Mouse (Mus musculus): ENCODE data around the gene Syk. TPM values are rescaled to one million over a fixed set of nuclear protein-coding genes. Genes with fewer than 3 reads are reported as not detected.

Gene Syk
- total RNA-seq, 1 experiment from 2014 or later: 5.7 TPM

DNA sequence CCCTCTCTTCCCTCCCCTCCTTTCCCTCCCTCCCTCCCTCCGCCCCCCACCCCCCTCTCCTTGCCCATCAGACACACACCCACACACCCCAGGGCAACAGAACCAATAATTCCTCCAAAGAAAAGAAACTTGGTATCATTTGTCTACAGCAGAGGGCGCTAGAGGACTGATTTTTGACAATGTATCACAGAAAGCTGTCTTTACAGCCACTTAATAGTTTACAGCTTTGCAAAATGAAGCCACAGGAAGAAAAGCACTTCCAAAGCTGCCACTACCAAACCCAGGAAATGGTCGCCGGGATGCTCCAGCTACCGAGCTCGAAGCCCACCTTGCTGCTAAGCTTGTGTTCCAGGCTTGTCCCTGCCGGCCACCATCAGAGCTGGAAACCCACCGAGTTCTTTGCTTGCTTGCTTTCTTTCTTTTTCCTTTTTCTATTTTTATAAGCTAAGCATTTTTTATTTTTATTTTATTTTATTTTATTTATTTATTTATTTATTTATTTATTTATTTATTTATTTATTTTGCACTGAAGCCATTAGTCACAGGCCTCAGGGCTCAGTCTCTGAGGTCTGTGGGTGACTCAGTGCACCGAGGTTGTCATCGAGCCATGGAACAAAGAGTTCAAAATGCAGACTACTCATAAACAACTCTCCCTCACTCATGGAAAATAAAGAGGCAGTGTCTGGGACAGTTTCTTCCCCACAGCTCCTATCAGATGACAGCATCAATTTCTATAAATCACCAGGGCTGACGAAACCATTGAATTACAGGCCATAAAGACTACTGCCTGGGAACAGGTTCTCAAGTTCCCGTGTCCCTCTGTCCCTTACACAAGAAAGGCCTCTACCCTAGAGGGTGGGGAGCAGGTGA, 68.6 kb downstream of the Syk start:
- DNase-seq: peak; percentile 72

DNA sequence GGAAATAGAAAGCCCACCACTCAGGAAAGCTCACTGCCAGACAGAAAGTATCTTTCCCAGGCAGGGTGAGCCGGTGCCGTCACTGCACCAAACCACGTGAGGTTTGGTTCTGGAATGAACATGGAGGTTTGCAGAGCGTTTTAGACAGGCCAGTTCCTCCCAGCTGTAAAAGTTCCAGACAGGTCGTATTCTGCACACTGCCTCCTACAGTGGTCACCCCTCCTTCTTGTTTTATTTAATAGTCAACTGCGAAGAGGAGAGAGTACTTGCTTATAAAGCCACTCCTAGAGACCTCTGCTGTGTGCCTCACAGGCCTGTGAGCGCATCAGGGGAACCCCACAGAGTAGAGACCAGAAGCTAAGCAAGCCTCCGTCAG, 69.3 kb downstream of the Syk start:
- no peak for DNase-seq

DNA sequence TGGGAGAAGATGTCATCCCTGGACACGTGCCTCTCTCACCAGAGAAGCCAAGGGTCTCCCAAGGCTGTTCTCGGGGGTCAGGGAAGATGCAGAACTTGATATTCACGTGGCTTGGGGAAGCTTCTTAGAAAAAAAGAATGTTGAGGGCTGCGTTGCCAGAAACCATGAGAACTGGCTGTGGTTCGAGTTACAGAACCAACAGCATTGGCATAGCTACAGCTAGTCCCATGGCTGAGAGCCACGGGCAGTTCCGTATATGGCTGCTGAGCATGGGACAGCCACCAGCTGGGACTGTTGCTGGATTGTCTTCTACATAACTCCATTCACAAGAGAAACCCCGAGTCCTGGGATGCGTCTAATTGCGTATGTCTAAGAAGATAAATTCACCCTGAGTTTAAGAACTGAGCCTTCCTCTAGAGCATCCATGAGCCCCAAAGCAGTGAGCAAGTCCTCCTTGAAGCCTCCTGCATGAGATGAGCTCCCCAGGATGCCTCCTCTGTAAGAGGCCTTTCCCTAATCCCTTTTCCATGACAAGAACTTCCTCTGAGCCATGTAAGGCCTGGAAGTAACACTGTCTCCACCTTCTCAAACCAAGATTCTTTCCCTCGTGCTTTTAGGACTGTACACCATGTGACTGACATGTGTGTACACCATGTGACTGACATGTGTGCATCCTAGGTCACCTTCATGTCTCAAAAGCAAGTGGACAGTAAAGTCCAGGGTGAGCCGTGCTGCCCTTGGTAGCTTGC, 71.3 kb downstream of the Syk start:
- DNase-seq: no peak

DNA sequence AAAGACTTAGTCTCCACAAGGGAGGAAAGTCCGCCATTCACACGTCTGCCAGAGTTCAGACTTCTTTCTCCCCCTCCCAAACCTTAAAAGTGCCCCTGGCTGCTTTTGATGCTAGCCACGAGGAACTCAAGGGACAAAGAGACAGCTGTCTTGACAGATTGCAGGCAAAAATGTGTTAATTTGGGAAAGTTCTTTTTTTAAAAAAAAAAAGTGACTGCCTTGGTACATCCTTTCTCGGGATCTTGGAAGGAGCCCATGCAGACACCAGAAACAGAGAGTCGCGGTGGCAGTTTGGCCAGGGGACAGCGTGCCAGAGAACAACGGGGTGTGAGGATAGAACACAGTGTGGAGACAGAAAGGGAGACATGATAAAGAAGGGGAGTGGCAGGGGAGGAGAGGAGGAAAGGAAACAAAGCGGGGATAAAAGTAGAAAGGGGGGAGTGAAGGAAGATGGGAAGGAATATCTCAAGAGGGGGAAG, 71.9 kb downstream of the Syk start:
- DNase-seq: no peak

DNA sequence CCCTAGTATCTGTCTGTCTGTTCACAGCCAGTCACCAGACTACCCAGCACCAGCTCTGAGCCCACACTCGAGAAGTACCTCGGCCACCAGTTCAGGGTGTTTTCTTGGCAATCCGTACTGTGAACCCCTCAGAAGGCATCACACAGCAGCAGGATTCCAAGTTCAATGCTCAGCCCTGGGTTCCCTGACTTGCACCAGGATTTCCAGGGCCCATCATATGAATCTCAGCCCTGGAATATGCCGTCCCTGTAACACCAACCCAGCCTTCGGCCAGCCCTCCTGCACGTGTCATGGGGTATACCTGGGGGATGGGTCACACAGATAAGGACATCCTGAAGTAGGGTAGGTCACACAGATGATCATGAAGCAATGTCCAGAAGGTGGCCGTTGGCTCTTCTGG, 75.0 kb downstream of the Syk start:
- DNase-seq: no peak

DNA sequence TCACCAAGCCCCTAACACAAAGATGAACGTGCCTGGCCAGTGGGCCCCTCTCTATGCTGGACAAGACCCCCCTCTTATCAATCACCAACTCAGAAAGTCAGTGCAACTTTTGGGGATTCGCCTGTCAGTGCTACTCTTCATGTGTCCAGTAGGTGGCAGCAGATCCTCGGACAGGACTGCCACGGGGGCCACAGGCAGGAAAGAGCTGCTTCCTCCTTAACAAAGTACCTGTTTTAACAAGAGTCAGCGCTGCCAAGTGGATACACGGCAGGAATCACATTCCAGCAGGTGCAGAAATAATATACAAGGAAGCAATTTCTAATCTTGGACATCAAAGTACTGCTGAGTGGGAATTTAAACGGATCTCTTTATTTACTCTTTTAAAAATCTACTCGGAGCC, 75.5 kb downstream of the Syk start:
- DNase-seq: peak; percentile 85

DNA sequence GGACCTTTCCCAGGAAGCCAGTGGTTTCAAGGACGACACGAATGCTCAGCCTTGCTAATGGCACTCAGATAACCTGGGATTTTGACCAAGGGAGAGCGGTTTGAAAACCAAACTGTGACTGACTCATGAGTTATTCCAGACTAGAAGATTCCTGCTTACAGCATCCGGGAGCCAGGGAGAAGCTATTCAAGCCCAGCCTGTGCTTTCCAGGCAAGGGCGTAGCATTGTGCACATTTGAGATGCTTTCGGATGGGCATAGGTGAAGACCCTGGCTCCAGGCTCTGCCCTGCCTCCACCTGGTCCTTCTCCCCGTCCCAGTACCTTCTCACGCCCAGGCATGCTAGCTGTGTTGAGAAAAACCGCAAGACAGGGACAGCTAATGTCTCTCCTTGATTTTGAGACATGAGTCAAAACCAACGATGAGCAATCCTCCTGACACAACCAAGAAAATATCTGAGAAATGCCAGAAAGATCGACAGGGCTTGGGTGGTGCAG, 76.2 kb downstream of the Syk start:
- DNase-seq: peak; percentile 34

DNA sequence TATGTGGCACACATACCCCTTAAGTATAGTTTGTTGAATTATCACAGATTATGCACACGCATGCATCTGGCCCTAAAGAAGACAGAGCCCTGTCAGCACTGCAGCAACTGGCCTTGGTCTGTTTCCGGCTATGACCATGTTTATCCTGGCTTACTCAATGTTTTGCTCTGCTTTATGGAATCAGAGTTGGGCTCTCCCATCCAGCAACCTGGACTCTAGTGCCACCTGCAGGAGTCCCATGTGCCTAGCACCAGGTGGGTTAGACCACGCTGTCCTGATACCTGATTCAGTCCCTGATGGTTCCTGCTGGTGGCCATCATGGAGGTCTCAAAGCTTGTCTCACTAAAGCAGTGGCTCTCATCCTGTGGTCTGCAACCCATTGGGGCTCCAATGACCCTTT, 86.9 kb downstream of the Syk start:
- peak; percentile 77 for DNase-seq

DNA sequence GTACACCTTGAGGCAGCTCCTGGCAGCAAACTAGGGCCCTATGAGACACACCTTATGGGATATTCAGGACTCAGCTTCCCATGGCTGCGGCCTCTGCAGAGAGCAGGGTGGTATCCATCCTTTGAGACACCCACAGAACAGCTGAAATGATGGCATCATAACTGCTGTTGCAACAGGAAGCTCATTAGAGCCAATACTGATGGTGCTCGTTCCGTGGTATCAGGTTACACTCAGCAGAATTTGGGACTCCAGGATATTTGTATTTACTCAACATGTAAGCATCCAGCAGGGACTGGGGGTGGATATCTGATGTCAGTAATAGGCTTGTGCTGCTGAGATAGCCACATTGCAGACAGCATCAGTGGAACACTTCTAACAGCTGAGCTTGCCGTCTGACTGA, 90.3 kb downstream of the Syk start:
- DNase-seq: no peak

DNA sequence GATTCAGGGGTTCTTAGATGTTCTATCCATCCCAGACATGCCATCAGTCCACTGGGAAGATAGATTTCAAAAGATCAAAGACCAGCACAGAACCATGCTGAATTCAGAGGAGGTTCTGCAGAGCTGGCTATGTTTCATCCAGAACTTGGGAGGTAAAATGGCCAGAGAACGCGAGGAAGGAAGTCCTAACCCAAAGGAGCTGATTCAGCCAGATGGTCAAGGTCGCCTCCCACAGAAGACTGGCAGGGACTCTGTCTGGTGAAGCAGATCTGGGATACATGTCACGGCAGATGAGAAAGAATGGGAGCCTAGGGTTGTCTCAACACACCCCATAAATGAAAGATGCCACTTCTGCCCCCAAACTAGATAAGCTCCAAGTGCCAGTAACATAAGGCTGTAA, 90.9 kb downstream of the Syk start:
- no peak for DNase-seq

DNA sequence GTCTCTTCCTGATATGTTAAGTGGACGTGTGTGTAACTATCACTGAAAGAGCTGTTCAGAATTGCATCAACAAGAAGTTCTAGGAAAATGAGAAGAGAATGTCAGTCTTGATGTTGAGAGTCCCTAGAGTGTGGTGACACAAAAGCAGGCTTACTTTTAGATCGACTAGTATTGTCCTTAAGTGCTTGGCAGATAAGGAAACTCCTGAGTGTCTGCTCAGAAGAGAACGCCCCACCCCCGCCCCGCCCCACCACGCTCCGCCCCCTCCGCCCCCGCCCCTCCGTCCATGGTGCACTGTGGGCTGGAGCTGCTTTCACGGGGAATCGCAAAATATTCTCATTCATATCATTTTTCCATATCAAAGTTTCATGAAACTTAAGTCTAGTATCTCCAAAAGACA, 91.9 kb downstream of the Syk start:
- DNase-seq: no peak

DNA sequence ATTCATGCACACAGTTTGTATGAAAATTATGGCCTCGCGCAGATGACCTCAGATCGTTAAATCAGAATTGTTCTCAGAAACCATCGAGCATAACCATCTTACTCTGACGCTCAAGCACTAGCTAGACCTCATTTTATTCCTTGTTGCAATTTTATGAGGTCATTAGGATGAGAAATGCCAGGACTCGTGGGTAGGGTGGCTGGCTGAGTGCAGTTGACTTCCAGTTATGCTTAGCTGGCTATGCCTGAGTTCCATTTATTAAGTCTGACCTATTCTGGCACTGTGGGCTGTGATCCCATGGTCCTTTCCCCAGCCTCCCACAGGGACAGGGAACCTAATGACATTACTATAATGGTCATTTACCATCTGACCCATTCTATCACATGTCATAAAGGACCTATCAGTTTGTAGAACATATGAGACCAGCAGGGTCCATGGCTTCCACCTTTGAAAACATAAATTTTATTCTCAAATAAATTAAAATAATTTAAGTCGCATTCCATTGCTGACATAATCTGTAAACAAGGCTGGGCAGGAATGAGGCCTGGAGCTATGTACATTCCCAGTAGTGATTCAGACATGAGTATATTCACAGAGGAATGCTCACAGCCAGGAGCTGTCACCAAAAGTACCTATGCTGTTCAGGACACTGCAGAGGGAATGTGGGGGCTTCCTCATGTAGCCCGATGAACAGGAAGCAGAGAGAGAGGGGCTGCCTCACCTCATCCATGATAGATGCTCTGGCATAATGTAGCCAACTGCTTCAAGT, 92.7 kb downstream of the Syk start:
- DNase-seq: no peak

DNA sequence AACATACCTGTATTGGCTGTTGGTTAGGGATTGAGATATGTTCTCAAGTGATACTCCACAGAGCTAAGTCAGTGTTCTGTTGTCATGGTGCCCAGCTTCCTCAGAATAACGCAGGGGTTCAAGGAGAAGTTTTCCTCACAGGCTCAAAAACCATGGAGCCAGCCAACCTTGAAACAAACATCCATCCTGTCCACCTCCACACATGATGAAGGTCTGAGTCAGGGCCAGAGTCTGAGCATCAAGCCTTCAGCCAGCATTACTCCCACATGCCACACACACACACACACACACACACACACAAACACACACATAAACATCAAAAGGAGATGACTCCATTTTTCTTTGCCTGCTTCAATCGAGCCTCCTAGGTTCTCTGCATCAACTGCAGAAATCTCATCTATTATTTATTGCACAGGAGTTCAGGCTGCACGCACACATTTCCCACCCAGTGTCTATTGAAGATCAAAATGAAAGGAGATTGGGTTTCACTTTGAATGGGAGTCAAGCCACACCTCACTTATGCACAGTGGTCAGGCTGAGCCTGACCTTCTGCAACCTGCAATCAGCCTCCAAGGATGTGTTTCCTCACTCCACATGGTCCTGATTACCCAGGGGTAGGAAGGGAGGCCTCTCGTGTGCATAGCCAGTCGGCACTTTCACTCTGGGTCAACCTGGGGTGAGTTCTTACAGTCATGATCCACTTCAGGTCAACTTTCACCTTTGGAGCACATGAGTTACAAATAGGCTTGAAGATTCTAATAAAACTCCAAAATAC, 93.9 kb downstream of the Syk start:
- peak; percentile 40 for DNase-seq

DNA sequence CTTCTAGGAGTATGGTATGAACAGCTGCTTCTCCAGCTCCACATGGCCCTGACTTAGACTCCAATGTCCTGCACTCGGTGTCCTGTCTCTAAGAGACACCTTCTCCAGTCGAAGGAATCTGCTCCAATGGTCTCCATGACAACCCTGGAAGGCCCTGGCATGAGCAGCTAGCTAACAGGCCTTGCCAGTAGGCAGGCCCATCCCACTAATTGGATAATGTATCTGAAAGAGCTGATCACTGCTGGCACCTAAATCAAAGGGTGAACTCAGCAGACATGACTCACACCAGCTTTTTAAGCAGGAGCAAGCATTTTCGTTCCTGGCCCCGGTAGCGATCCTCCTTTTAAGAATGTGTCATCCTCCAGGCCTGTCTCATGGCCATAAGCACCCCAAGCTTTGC, 96.9 kb downstream of the Syk start:
- DNase-seq: peak; percentile 69

DNA sequence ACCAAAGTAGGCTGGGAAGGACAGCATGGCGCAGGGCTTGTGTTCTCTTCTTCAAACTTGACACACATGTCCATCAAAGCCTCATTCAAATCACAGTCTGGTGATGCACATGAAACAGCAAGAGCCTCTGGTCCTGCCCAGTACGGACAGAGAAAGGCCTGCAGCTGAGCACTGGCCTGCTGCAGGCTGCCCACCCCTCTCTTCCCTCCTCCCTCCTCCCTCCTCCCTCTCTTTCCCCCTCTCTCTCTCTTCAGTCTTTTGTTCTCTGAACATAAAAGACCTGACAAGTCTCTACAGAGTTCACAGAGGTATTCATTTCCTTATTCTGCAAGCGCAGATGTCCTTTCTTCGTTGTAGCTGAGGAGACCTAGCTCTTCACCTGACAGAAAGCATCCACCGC, 99.1 kb downstream of the Syk start:
- DNase-seq: no peak

DNA sequence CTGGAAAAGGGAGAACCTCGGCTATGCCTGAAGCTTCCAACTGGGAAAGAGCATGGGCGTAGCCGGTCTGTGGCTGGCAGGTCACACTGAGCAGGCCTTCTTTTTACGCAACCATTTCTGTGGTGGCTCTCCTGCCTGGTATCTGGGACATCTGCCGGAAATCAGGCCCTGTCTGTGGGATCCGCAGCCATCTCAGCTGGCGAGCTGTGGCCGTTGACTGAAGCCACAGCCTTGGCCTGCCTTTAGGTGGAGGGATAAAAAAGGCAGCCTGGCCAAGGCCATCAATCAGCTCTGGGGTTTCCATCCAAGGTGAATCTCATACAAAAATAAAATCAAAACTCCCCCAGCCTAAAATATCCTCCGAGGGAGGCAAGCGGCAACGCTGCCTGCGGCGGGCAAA, 107.5 kb downstream of the Syk start:
- DNase-seq: no peak

DNA sequence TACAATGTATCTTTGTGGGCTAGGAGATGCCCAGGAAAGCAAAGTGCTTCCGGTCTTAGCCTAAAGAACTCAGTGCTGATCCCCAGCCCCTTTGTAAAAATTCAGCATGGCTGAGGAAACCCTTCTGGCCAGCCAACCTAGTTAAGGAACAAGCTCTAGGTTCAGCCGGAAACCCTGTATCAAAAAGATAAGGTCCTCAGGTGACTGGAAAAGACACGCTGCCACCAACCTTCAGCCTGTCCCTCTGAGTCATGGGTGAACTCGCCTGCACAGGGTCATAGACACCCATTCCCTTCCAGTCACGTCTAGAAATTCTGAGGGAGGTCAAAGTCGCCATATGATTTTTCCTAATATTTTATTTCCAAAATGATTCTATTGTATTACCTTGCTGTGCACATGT, 109.3 kb downstream of the Syk start:
- DNase-seq: no peak

DNA sequence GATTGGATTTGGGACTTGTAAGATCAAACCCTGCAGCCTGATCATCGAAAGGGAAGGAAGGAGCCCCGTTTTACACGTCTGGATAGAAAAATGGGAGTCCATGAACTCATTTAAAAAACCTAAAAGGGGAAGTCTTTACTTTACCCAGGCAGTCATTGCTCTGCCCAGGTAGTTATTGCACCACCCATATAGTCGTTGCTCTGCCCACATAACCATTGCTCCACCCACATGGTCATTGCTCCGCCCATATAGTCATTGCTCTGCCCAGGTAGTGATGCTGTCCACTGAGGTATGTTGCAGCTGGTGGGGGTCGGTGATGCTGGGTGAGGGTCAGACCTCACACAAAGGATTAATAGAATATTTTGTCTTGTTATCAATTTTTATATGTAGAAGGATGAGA, 111.9 kb downstream of the Syk start:
- DNase-seq: no peak
